Mouse (Mus musculus): Measurements from ENCODE around the gene Satl1. TPM values are rescaled to one million over a fixed set of nuclear protein-coding genes. Genes with fewer than 3 reads are reported as not detected.
"Not testable (repeated sequence)": the region's sequence is repeated elsewhere in the genome, so short reads cannot be mapped to it uniquely, and the experiment has no call there.

Gene Satl1
- not detected in 2 replicates for total RNA-seq (2015; ENCODE audit: low replicate concordance)
- not detected in 2 replicates for total RNA-seq (2017; ENCODE audit: low replicate concordance)

DNA sequence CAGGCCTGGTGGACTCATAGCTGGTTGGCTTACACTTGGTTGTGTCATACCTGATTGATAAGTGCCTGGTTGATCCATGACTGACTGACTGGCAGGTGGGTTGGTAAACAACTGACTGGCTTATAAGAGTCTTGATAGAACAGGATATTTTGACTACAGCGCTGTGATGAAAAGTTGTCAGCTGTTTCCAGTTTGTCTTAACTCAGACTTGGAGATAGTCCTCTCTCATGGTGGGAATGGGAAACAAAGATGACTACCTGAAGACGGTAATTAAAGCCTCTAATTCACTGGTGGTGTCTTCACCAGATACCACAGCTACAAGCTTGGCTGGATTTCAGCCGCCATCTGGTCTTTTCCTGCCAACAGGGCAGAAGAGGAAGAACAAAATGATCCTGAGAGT lies at the start of gene Satl1:
Gene Satl1, minus strand, starts transcription at position 101 of the 400 bp plus-strand sequence.
- ATAC-seq (replicated peaks; ENCODE audit: low FRiP score, poor library complexity, severe bottlenecking) = no peak

DNA sequence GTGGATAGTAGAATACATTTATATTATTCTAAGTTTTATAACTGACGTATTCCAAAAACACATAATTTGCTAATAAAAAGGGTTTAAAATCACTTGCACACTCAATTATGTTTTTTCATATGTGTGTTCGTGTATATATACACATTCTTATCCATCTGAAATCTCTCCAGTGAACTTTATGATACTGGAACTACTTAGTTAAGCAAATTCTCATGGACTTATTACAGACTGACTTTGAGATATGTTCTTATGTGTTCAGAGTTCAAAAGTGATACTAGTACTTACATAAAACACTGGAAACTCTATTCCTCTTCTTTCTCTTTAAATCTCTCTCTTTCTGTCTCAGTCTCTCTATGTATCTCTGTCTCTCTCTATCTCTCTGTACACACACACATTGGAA lies 31.5 kb upstream of the Satl1 start:
- no peak for ATAC-seq (replicated peaks; ENCODE audit: low FRiP score, poor library complexity, severe bottlenecking)

DNA sequence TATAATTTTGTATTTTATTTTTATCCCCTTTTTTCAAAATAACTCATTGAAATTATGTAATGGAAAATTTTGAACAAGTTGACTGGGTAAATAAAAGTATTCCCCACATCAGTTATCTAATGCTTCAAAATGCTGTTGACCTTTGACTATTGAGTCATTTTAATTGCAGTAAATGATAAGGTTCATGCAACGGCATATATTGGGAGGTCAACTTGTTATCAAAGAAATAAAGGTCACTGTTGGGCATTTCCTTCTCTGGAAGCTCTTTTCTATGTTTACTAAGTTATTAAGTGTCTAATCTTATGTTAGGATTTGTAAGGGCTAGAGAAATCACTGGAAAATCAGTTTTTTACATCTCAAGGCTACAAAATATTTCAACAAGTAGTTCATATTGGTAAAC lies 31.0 kb upstream of the Satl1 start:
- ATAC-seq (replicated peaks; ENCODE audit: low FRiP score, poor library complexity, severe bottlenecking) = no peak

DNA sequence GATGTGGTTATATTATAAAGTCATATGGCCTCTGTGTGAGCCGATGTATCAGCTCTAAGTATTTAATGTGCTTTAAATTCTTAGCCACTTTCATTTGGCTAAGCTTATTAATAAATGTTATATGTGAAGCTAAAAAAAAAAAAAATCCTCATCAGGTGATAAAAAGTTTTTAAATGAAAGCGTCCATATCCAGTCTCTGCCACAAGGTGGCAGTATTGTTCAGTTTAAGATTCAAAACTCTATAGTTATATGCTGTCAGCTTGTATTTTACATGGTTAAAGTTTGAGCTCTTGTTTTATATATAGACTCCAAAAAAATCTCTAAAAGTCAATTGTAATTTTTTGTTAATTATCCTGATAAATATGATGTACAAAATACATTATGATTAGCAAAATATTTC lies 16.4 kb upstream of the Satl1 start:
- ATAC-seq (replicated peaks; ENCODE audit: low FRiP score, poor library complexity, severe bottlenecking) = not testable (repeated sequence)

DNA sequence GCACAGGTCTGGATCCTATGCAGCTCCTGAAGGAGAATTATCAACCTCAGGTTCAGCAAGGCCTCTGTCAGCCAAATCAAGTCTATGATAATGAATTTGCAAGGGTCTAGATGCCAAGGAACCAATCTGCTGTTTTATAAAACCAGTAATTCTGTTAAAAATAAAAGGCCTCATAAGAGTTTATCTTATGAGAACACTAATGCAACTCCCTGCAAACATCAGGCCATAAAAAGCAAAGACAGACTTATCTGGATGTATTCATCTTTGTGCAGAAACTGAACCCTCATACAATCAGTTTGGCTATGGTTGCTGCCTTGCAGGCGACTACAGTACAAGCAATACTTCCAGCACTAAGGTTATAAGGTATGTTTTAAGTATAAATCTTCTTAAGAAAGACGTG lies 5.7 kb upstream of the Satl1 start:
- ATAC-seq (replicated peaks; ENCODE audit: low FRiP score, poor library complexity, severe bottlenecking) = no peak

DNA sequence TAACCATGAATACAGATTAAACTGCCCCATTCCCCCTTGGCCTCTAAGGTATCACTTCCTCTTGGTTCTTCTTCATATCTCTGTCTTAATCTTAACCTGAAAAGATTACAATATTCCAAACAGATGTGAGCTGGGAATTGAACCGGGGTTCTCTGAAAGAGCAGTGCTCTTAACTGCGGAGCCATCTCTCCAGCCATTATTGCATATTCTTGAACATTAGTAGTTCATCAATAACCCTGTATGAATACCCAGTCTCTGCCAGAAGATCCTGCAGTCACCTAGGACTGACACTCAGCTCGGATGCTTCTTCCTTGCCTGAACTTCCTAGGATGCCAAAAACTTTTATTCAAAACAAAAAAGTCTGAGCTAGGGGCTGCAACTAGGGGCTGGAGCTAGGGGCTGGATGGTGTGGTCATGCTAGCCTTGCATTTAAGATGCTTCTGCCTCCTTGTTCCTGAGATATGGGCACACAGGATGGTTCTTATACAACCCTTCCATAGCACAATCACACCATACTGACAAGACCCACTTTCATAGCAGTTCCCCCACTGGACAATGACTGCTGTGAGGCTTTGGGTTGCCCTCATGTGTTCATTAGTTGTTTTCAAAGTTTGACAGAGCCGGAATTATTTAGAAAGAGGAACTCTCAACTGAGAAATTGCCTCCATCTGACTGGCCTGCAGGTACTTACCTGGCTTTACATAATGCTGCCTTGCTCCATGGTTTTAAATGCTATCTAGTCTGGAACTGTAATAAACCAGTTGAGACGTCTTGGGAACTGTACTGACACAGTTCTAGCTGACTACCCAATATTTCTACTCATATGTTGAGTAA lies 35.8 kb downstream of the Satl1 start:
- ATAC-seq (replicated peaks; ENCODE audit: low FRiP score, poor library complexity, severe bottlenecking) = peak; percentile 99

DNA sequence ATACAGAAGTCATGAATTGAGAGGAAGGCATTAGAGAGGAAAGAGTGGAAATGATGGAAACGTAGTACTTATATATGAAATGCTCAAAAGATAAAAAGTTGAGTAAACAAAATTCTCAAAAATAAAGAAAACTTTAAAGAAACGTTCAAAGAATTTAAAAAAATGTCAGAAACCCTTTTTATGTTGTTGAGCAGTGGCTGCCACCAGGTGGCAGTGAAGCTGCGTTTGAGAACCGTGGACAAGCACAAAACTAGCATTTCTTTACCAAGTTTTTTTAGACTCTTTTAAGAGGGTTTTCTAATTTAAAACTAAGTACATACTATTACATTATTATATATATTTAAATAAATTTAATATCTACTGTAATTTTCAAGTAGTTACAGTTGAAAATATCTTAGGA lies 38.2 kb downstream of the Satl1 start:
- ATAC-seq (replicated peaks; ENCODE audit: low FRiP score, poor library complexity, severe bottlenecking) = no peak

DNA sequence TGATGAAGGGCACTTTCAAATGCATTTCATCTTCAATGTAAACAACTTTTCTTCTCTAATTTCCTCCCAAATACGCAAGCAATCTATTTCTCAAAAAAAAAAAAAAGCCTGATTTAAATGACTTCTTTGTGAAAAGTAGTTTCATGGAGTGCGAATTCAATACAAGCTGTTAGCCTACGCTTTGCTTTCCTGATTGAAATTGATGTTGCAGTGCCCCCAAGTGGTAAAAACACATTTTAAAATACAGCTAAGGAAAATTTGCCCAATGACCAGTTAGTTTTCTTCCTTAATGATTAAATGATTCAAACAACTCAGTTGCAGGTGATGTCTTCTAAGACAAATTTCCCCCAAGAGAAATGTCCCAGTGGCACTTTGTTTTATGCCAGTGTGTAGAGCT lies 58.2 kb downstream of the Satl1 start:
- no peak for ATAC-seq (replicated peaks; ENCODE audit: low FRiP score, poor library complexity, severe bottlenecking)

DNA sequence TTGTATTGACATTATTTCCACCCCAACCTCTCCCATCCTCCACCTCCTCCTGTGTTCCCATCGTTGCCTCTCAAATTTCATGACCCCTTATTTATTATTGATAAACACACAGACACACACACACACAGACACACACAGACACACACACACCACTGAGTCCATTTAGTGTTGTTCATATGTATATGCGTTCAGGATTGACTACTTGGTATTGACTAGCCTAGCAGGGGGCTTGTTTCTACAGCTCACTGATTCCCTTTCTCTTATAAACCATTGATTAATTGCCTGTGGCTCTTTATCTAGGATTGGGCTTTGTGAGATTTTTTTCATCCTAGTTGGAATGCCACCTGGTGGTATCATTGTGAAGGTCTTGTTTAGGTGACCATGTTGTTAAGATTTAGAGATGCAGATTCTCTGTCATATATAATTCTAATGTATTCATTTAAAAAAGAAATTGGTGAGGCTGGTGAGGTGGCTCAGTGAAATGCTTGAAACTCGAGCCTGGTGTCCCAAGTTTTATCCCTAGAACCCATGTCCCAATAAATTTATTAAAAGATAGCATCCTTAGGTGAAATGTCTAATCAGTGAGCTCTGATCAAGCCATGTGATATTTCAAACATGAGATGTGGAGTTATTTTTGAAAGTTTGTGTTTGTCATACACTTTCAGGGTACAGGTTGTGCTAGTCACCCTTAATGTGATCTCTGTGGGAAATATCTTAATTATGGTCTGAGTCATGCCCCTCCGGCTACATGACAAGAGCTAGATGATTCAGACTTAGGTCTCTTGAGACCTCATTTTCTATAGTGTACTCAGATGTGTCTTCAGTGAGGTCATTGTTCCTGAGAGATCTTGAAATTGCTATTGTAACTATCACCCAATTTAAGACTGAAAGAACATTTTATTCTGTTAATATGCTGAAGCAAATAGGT lies 58.8 kb downstream of the Satl1 start:
- no peak for ATAC-seq (replicated peaks; ENCODE audit: low FRiP score, poor library complexity, severe bottlenecking)

DNA sequence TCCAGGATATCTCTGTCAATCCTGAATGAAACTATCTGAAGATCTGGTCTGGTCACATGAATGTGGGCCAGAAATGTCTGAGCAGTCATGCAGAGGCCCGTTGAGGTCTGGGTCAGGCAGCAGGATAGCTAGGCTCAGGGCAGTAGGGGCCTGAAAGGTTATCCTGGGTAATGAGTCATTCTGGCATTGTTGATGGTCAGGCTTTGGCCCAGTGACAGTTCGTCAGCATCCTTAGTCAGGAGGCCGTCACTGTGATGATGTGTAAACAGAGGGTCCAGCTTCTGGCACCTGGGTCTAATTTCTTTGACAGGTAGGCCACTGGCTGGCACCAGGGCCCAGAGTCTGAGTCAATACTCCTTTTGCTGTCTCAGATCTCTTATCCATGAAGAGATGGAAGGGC lies 67.1 kb downstream of the Satl1 start:
- no peak for ATAC-seq (replicated peaks; ENCODE audit: low FRiP score, poor library complexity, severe bottlenecking)

Other genes with a start within 250 kb of the Satl1 start
- not detected in 2 replicates for gene 4933403O08Rik, start 167.7 kb downstream of the Satl1 start, total RNA-seq (2015; ENCODE audit: low replicate concordance)
- not detected in 2 replicates for gene 4933403O08Rik, start 167.7 kb downstream of the Satl1 start, total RNA-seq (2017; ENCODE audit: low replicate concordance)
- gene Apool, start 95.4 kb downstream of the Satl1 start, total RNA-seq (2015; ENCODE audit: low replicate concordance) = 0.77 and 4.2 TPM in 2 replicates
- gene Apool, start 95.4 kb downstream of the Satl1 start, total RNA-seq (2017; ENCODE audit: low replicate concordance) = 7.8 and 9.1 TPM in 2 replicates
- not detected in 2 replicates for gene 2010106E10Rik, start 88.5 kb upstream of the Satl1 start, total RNA-seq (2015; ENCODE audit: low replicate concordance)
- gene 2010106E10Rik, start 88.5 kb upstream of the Satl1 start, total RNA-seq (2017; ENCODE audit: low replicate concordance) = not detected in 2 replicates
- not detected in 2 replicates for gene Zfp711, start 193.7 kb upstream of the Satl1 start, total RNA-seq (2015; ENCODE audit: low replicate concordance)
- not detected in 2 replicates for gene Zfp711, start 193.7 kb upstream of the Satl1 start, total RNA-seq (2017; ENCODE audit: low replicate concordance)